Mouse (Mus musculus): ENCODE measurements around the gene Plxna1. TPM values are rescaled to one million over a fixed set of nuclear protein-coding genes. Genes with fewer than 3 reads are reported as not detected.

Gene Plxna1
- total and polyA plus RNA-seq, 3 experiments = 7.2 to 25.8 TPM; not detected in 1

- no peak for DNase-seq (ENCODE audit: low read depth, low spot score)
- no peaks in the 10 kb centered on the region for H3K4me1 ChIP-seq (ENCODE audit: control insufficient read depth in 1 of 2, insufficient read depth in 2 of 2, low read length in 2 of 2)
- no peak overlapping the region for H3K9ac ChIP-seq (ENCODE audit: control insufficient read depth, low read depth, low read length, poor library complexity, severe bottlenecking)
- no peaks in the 10 kb centered on the region for H3K79me2 ChIP-seq (ENCODE audit: control insufficient read depth, insufficient read depth, low read length, poor library complexity)
- no peaks in the 10 kb centered on the region for H3K9me3 ChIP-seq (replicated peaks; ENCODE audit: insufficient read depth, low read length)
- H3K27ac ChIP-seq (ENCODE audit: control insufficient read depth, low read depth, low read length) = no peak overlapping the region
- H3K27me3 ChIP-seq (ENCODE audit: control insufficient read depth in 1 of 2, insufficient read depth in 2 of 2, low read length in 2 of 2) = no peaks in the 10 kb centered on the region; a peak in 3 of 4 replicates
- TF ChIP-seq GATA1 (IDR thresholded peaks at IDR 0.05; ENCODE audit: low read depth, low read length) (no peak), MYB (IDR thresholded peaks at IDR 0.05; ENCODE audit: low read depth, low read length) (no peak), USF2 (IDR thresholded peaks at IDR 0.05; ENCODE audit: borderline replicate concordance in 1 of 2, insufficient read depth in 1 of 2, low read depth in 1 of 2, low read length in 2 of 2) (no peak), MAZ (IDR thresholded peaks at IDR 0.05; ENCODE audit: low read depth, low read length) (no peak), SIN3A (IDR thresholded peaks at IDR 0.05; ENCODE audit: low read length) (no peak), TAL1 (IDR thresholded peaks at IDR 0.05; ENCODE audit: low read length) (no peak), NRF1 (IDR thresholded peaks at IDR 0.05; ENCODE audit: insufficient read depth, low read depth, low read length, poor library complexity, severe bottlenecking) (no peak), NELFE (IDR thresholded peaks at IDR 0.05; ENCODE audit: low read depth, low read length) (no peak), POLR2A (IDR thresholded peaks at IDR 0.05; ENCODE audit: control insufficient read depth in 1 of 2, insufficient read depth in 1 of 2, low read depth in 1 of 2, low read length in 2 of 2, poor library complexity in 1 of 2) (no peak)
- H3K4me3 ChIP-seq (ENCODE audit: control insufficient read depth in 1 of 2, insufficient read depth in 1 of 2, low read depth in 2 of 2, low read length in 2 of 2) = no peak overlapping the region
- no peaks in the 10 kb centered on the region for H3K36me3 ChIP-seq (ENCODE audit: control insufficient read depth in 1 of 2, insufficient read depth in 2 of 2, low read length in 2 of 2)
Observed at GRCm38 (mm10) chr6:89281492-89282332, 80.7 kb downstream of the Plxna1 start.

GRCm38 (mm10) chr6:89280555-89280954 is 81.9 kb downstream of the Plxna1 start:
- TF ChIP-seq GATA1 (IDR thresholded peaks at IDR 0.05; ENCODE audit: low read depth, low read length) = no peak
- no peak for TF ChIP-seq ZKSCAN1 (IDR thresholded peaks at IDR 0.05; ENCODE audit: low read depth, low read length)
- TF ChIP-seq E2F4 (IDR thresholded peaks at IDR 0.05; ENCODE audit: borderline replicate concordance, low read depth, low read length) = no peak
- TF ChIP-seq CHD1 (IDR thresholded peaks at IDR 0.05; ENCODE audit: low read depth, low read length) = no peak
- TF ChIP-seq ETS1 (IDR thresholded peaks at IDR 0.05; ENCODE audit: low read depth, low read length) = no peak
- no peak for TF ChIP-seq MYB (IDR thresholded peaks at IDR 0.05; ENCODE audit: low read depth, low read length)
- TF ChIP-seq ZC3H11A (IDR thresholded peaks at IDR 0.05; ENCODE audit: low read depth, low read length) = no peak
- no peak for TF ChIP-seq SIN3A (IDR thresholded peaks at IDR 0.05; ENCODE audit: low read length)
- TF ChIP-seq JUND (IDR thresholded peaks at IDR 0.05; ENCODE audit: low read depth, low read length) = no peak
- no peak for TF ChIP-seq EP300 (IDR thresholded peaks at IDR 0.05; ENCODE audit: low read depth in 1 of 2, low read length in 2 of 2)
- no peak for TF ChIP-seq ELF1 (IDR thresholded peaks at IDR 0.05; ENCODE audit: low read depth, low read length)
- TF ChIP-seq KAT2A (conservative IDR thresholded peaks at IDR 0.05; ENCODE audit: low read depth, low read length) = no peak
- TF ChIP-seq ZMIZ1 (IDR thresholded peaks at IDR 0.05; ENCODE audit: low read depth, low read length) = no peak
- no peak for TF ChIP-seq POLR2A (IDR thresholded peaks at IDR 0.05; ENCODE audit: control insufficient read depth in 1 of 2, insufficient read depth in 1 of 2, low read depth in 1 of 2, low read length in 2 of 2, poor library complexity in 1 of 2)
- TF ChIP-seq TBP (IDR thresholded peaks at IDR 0.05; ENCODE audit: low read depth, low read length) = no peak
- no peak for TF ChIP-seq POLR2AphosphoS2 (IDR thresholded peaks at IDR 0.05; ENCODE audit: low read length)
- TF ChIP-seq TAL1 (IDR thresholded peaks at IDR 0.05; ENCODE audit: low read length) = no peak
- no peaks in the 10 kb centered on the region; a peak in 3 of 4 replicates for H3K27me3 ChIP-seq (ENCODE audit: control insufficient read depth in 1 of 2, insufficient read depth in 2 of 2, low read length in 2 of 2)
- no peak for DNase-seq (ENCODE audit: low read depth, low spot score)

More at GRCm38 (mm10) chr6:89280555-89280954, 81.9 kb downstream of the Plxna1 start:
- Histone ChIP-seq H3K79me2 (ENCODE audit: control insufficient read depth, insufficient read depth, low read length, poor library complexity) (no peaks in the 10 kb centered on the region), H3K9me3 (replicated peaks; ENCODE audit: insufficient read depth, low read length) (no peaks in the 10 kb centered on the region), H3K4me3 (ENCODE audit: control insufficient read depth in 1 of 2, insufficient read depth in 1 of 2, low read depth in 2 of 2, low read length in 2 of 2) (no peak overlapping the region), H3K27ac (ENCODE audit: control insufficient read depth, low read depth, low read length) (no peak overlapping the region), H3K4me1 (ENCODE audit: control insufficient read depth in 1 of 2, insufficient read depth in 2 of 2, low read length in 2 of 2) (no peaks in the 10 kb centered on the region), H3K9ac (ENCODE audit: control insufficient read depth, low read depth, low read length, poor library complexity, severe bottlenecking) (no peak overlapping the region), H3K36me3 (ENCODE audit: control insufficient read depth in 1 of 2, insufficient read depth in 2 of 2, low read length in 2 of 2) (no peaks in the 10 kb centered on the region)

Data from MEL (cell line).